Mouse (Mus musculus) ovary, adult 18-20 months (tissue): Measurements from ENCODE around the gene Lyz2.
"Not testable (repeated sequence)": the region's sequence is repeated elsewhere in the genome, so short reads cannot be mapped to it uniquely, and the experiment has no call there.

Experiments used
- DNase-seq: peaks from one replicate; pipeline ENCODE4 v3.0.0; 2022; ENCODE audit warnings: low spot score, mixed read lengths

The Lyz2 gene

DNA sequence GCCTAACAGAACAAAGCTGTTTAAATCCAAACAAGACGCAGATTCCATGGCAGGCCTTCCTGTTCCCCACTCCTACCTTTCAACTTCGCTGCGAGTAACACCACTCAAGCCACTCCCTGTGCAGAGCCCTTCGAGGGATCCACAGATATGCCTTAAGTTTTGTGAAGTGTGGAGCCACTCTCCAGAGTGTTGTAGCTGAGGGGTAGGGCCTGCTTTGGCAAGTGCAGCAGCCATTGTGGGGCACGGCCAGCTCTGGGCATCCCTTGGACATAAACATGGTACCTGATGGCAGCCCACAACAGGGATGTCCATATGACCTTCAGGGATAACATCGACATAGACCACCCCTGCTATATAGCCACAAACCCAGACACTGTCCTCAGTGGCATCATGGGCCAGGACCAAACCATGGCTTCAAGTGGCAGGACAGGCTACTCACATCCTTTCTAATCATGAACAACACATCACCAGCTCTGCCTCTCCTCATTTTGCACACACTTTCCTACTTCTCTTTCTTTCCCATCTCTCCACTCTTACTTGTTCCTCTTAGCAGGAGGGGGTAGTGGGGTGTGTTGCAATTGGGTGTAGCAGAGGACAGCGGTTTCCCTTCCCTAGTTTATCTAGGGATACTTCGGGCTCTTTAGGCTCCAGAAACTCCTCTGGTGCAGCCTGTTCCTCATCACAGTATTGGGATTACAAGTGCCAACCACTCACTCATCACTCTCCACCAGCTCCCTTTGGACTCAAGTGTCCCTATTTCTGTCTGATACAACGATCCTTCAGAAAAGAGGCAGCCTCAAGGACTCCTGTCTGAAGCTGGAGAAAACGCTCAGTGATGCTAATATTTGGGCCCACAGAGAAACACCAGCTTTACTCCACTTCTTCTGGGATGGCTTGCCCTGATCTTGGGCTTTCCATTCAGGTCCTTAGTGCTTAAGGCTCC lies 2.7 kb upstream of the Lyz2 start:
- DNase-seq: no peak

DNA sequence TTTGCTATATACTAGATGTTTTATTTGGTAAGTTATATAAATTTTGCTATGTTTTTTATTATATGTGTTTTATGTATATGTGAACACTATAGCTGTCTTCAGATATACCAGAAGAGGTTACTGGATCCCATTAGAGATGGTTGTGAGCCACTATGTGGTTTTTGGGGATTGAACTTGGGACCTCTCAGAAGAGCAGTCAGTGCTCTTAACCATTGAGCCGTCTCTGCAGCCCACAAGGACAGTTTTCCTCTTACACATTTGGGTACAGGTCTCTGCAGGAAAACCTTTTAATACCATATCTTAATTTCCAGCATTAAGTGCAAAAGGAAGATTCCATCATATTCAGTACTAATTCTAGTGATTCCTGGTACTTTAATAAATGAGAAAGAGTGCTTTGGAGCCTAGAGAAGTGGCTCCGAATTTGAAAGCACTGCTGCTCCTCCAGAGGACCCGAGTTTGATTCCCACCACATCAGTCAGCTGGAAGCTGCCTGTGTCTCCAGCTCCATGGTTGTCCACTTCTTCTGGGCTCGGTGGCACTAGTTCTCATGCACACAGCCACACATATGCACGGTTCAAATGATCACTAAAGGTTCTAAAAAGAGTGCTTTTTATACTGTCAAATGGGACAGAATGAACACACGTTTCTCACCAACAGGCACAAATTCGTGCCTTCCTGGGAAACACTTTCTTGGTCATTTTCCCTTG lies 1.9 kb upstream of the Lyz2 start:
- DNase-seq: no peak

DNA sequence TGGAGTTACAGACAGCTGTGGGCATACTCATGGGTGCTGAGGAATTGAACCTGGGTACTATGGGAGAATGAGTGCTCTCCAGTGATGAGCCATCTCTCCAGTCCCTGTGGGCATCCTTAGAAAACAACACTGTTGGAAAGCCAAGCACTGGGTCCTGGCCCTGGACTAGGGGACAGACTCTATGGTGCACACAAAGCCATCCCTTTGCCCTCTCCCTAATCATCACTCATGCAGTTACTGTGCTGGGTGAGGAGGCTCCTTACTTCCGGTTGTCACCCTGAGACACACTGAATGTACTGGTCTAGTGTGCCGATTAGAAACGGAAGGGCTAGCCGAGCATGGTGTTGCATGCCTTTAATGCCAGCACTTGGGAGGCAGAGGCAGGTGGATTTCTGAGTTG lies 1.1 kb upstream of the Lyz2 start:
- DNase-seq: not testable (repeated sequence)

DNA sequence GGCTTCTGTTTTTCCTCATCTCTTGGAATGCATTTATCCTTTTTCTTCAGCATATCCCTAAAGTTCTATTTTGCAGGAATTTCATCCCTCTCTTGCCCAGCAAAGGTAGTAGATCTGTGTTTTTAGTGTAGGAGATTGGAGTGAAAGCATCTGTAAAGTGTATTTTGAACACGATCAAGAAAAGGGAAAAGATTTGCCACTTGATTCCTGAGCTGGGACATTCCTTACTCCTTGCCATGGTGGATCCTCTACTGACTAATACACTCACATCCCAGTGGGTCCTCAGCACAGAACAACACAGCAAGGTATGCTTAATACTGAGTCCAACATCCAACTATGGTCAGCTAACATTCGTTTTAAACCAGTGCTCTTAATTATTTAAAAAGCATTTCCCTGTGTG lies 430 bp upstream of the Lyz2 start:
- DNase-seq: no peak

DNA sequence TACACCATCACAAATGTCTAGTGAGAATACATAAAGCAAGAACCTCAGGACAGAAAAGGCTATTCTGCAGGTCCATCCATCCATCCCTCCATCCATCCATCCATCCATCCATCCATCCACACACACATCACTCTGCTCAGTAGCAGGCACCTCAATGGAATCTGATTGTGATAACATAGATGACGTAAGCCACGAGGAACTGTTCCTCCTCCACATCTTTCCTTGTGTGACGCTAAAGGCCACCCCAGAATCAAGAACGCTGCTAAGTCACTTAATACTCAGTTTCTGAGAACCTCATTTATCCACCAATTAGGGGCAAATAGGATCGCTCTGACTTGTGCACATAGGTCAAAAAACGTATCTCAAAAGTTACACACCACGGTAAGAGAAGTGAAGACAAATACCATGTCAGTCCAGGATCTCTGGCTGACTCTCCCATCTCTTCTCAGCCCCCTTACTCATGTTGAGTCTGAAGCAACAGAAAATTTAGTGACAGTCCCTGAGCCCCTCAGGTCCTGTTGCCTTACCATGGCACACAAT lies 670 bp downstream of the Lyz2 start:
- DNase-seq: no peak

DNA sequence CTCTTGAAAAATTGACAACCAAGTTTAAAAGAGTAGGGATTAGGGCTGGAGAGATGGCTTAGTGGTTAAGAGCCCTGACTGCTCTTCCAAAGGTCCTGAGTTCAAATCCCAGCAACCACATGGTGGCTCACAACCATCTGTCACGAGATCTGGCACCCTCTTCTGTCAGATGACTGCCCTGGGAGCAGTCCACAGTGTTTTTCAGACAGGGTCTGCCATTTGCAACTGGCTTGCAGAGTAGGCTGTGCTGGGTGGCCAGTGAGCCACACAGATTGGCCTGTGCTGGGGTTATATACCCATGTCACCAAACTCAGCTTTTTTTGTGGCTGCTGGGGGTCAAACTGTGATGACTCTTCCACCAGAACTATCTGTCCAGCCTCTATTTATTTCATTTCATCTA lies 2.1 kb downstream of the Lyz2 start:
- DNase-seq: no peak

DNA sequence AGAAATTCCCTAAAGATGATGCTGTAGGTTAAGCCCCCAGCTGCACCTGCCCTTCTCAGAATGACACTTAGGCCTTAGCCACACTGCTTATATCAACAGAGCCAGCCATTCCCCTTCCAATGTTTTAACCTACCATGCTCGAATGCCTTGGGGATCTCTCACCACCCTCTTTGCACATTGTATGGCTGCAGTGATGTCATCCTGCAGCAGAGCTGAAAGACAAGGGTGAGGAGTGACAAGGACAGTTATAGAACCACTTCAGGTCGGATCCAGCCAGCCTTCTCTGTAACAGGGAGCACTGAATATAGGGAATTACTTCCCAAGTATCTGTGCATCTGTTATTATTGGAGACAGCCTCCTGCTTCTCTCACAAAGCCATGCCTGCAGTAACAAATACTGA lies 3.6 kb downstream of the Lyz2 start:
- DNase-seq: not testable (repeated sequence)

DNA sequence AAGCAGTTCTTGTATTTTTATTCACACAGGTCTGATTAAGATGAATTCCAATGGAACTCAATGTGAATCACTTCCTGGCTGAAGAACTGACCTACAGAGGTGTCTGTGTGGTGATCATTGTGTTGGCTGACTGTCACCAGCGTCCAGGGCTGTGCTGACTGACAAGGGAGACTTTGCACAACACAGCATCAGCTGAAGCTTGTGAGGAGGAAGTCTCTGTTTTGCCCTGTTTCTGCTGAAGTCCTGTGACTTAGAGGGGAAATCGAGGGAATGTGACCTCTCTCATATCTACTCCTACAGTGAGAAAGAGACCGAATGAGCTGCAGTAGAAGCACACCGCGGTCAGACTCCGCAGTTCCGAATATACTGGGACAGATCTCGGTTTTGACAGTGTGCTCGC lies 4.3 kb downstream of the Lyz2 start:
- DNase-seq: not testable (repeated sequence)

DNA sequence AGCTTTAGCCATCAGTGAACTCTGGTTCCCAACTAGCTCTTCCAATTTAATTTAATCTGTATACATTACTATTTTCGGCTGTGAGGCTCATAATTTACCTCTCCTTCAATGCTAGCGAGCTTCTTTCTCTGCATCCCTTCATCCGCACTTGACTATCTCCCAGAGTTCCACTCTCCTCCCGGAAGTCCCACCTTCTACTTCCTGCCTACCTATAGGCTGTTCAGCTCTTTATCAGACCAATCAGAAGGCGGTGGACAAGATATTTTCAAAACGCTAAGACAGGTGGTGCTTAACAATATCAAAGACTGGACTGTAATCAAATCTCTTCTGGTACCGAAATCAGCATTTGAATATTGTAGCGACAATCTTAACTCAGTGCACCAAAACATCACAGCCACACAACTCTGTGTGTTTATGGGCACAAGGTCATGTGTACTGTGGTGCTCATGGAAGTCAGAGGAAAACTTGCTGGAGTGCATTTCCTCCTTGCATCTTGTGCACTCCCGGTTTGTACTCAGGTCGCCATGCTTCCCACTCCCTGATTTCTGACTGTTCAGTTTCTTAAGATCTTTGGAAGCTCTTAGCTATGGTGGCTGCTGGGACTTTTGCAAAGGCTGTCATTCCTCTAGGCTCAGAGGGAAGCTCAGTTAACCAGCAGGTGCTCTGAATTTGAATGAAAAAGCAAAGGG lies 6.3 kb downstream of the Lyz2 start:
- DNase-seq: no peak

DNA sequence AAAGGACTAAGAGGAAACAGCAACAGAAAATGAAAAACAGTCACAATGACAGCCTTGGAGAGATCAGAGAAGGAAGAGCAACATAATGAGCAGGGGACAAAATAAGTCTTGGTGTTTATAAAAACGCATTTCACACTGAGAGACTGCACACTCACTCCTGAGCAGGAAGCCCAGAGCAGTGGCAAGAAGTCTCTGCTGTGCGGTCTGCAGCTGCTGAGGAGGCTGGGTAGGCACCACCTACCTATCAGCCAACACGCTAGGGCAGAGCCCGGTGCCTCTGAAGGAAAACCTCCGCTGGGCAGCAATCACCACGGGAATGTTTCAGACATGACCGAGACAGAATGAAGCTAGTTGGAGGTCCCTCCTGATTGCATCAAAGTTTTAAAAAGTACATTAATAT lies 7.5 kb downstream of the Lyz2 start:
- not testable (repeated sequence) for DNase-seq

DNA sequence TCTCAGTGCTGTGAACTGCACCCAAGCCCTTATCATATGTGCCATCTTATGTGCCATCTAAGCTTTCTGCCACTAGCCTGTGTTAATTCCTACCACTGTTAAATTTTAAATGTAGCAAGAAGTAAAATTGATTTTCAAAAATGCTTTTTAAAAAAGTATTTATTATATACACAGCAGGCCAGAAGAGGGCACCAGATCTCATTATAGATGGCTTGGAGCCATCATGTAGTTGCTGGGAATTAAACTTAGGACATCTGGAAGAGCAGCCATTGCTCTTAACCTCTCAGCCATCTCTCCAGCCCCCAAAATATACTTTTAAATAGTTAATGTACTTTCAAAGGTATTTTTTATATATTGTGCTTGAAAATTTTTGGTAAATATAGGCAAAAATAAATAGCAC lies 10.1 kb downstream of the Lyz2 start:
- no peak for DNase-seq

DNA sequence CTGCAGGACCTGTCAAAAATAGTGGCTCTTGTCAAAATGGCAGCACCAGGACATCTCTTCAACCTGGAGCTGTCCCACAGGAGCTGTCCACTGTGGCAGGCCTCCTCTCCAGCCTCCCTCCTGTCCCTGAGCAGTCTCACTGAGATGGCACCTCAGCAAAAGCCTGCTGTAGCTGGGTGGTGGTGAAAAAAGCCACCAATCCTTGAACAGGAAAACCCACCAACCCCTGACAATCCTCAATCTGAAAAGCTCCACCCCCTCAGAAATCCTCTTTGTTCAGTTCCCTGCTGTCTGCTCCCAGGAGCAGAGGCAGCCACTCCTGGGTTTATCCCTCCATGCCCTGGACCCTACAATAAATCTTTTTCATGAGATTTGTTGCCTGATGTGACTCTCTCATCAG lies 22.3 kb downstream of the Lyz2 start:
- DNase-seq: no peak

DNA sequence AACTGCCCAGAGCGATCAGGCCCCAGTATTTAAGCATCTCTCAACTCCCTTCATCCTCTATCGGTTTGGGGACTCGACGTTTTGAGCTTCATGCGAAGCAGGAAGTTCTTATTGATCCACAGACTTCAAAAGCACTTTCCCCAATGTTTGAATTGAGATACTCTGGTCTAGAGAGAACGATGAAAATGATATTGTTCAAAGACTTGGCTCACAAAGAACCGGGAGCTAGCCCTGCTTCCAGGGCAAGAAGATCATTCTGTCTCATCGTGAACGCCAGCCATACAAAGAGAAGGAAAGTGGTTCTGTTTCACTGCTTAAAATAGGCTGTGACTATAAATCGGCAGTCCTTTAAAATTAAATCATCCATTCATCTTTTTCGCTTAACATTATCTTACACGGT lies 43.5 kb downstream of the Lyz2 start, which contains the start of gene 9530003J23Rik:
Gene 9530003J23Rik, minus strand, starts transcription at position 101 of the 400 bp plus-strand sequence.
- no peak for DNase-seq

DNA sequence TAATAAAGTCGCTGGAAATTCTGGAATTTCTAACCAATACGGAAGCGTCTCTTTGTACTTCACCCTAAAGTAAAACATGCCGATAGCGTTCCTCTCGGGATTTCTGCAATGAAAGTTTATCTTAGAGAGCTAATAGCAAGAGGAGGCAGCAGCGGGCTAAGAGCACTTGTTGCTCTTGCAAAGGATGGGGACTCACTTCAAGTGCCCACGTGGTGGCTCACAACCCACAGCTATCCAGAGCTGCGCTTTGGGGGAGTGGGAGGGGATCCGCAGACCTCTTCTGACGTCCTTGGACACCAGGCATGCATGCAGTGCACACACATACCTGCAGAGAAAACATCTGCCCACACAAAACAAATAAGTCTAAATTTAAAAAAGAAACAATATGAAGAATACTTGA lies 46.3 kb downstream of the Lyz2 start:
- DNase-seq: no peak

DNA sequence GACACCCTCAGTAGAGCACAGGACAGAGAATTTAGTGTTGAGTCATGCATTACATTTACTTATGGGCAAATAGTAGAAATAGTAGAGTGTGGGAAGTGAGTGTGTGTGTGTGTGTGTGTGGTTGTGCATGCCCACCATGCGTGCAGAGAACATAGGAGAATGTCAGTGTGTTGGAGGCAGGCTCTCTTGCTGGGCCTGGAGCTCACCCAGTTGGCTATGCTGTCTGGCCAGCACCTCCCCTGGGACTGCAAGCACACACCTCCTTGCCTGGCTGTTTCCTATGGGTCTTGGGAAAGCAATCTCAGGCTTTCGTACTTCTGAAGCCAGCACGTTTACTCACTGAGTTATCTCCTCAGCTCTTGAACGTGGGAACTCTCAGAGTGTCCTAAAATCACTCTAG lies 47.3 kb downstream of the Lyz2 start:
- no peak for DNase-seq

DNA sequence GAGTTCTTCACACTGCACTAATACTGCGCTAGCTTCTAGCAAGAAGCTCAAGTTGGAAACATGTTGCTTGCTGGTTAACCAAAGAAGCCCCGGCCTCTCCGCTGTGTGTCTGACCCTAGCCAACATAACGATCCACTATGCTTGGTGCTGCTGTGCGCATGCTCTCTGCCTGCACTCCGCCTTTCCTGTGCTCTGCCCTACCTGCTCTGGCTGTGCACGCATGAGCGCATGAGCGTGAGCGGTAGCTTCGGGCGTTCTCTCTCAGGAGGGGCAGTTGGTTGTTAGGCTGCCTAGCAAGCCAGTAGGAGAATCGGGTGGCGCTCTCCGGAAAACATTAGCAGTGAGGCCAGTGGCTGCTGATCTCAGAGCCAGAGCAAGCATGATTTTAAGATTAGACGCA lies 52.3 kb downstream of the Lyz2 start:
- DNase-seq: no peak
